Mouse (Mus musculus): ENCODE results near the gene Tex21. TPM values are rescaled to one million over a fixed set of nuclear protein-coding genes. Genes with fewer than 3 reads are reported as not detected.
A peak's percentile ranks its signal among the peaks of the same experiment; 100 is the strongest.

The Tex21 gene
- polyA plus RNA-seq, 1 experiment: not detected

GRCm38 (mm10) chr12:76200326-76200725, 46.2 kb downstream of the Tex21 start:
- no peak overlapping the region for H3K27ac ChIP-seq (ENCODE audit: insufficient read depth, low read depth, low read length)
- no peak overlapping the region for H3K4me3 ChIP-seq (ENCODE audit: low read depth, low read length)
- peaks cover 7% of the 10 kb centered on the region; the same call in 1 of the 2 replicates for H3K4me1 ChIP-seq (ENCODE audit: control insufficient read depth, insufficient read depth, insufficient read length, low read length)
- no peaks in the 10 kb centered on the region for H3K27me3 ChIP-seq (ENCODE audit: control insufficient read depth, insufficient read depth, low read length)
- H3K36me3 ChIP-seq (ENCODE audit: control insufficient read depth, insufficient read depth, low read length): no peaks in the 10 kb centered on the region
- 75% methylated on average over 4 of the region's 4 CpGs for WGBS
- no peak for TF ChIP-seq POLR2A (IDR thresholded peaks at IDR 0.05; ENCODE audit: low read depth, low read length)
- no peak for TF ChIP-seq CTCF (IDR thresholded peaks at IDR 0.05; ENCODE audit: extremely low read depth, insufficient read length, insufficient replicate concordance, low read depth, low read length)

GRCm38 (mm10) chr12:76197071-76197470, 49.5 kb downstream of the Tex21 start:
- Histone ChIP-seq H3K4me1 (ENCODE audit: control insufficient read depth, insufficient read depth, insufficient read length, low read length) (peaks cover 7% of the 10 kb centered on the region; the same call in 1 of the 2 replicates), H3K36me3 (ENCODE audit: control insufficient read depth, insufficient read depth, low read length) (no peaks in the 10 kb centered on the region), H3K27ac (ENCODE audit: insufficient read depth, low read depth, low read length) (no peak overlapping the region), H3K4me3 (ENCODE audit: low read depth, low read length) (no peak overlapping the region), H3K27me3 (ENCODE audit: control insufficient read depth, insufficient read depth, low read length) (no peaks in the 10 kb centered on the region)
- TF ChIP-seq CTCF (IDR thresholded peaks at IDR 0.05; ENCODE audit: extremely low read depth, insufficient read length, insufficient replicate concordance, low read depth, low read length) (no peak), POLR2A (IDR thresholded peaks at IDR 0.05; ENCODE audit: low read depth, low read length) (no peak)
- 31% methylated on average over 8 of the region's 8 CpGs for WGBS

- no peaks in the 10 kb centered on the region for H3K27me3 ChIP-seq (ENCODE audit: control insufficient read depth, insufficient read depth, low read length)
- no peaks in the 10 kb centered on the region for H3K36me3 ChIP-seq (ENCODE audit: control insufficient read depth, insufficient read depth, low read length)
- H3K4me3 ChIP-seq (ENCODE audit: low read depth, low read length): no peak overlapping the region
- 7% methylated on average over 6 of the region's 6 CpGs for WGBS
- TF ChIP-seq CTCF (IDR thresholded peaks at IDR 0.05; ENCODE audit: extremely low read depth, insufficient read length, insufficient replicate concordance, low read depth, low read length): peak; percentile 39; the same call in 1 of the 2 replicates
- no peak for TF ChIP-seq POLR2A (IDR thresholded peaks at IDR 0.05; ENCODE audit: low read depth, low read length)
- H3K4me1 ChIP-seq (ENCODE audit: control insufficient read depth, insufficient read depth, insufficient read length, low read length): peaks cover 7% of the 10 kb centered on the region; the same call in 1 of the 2 replicates
- H3K27ac ChIP-seq (ENCODE audit: insufficient read depth, low read depth, low read length): no peak overlapping the region
Observed at GRCm38 (mm10) chr12:76196709-76197054, 49.9 kb downstream of the Tex21 start.

GRCm38 (mm10) chr12:76195912-76196708, 50.4 kb downstream of the Tex21 start:
- H3K27ac ChIP-seq (ENCODE audit: insufficient read depth, low read depth, low read length): peak overlapping the region; percentile 55
- H3K4me1 ChIP-seq (ENCODE audit: control insufficient read depth, insufficient read depth, insufficient read length, low read length): peaks cover 7% of the 10 kb centered on the region; the same call in 1 of the 2 replicates
- under 1% methylated on average over 22 of the region's 22 CpGs for WGBS
- no peaks in the 10 kb centered on the region for H3K36me3 ChIP-seq (ENCODE audit: control insufficient read depth, insufficient read depth, low read length)
- no peaks in the 10 kb centered on the region for H3K27me3 ChIP-seq (ENCODE audit: control insufficient read depth, insufficient read depth, low read length)
- H3K4me3 ChIP-seq (ENCODE audit: low read depth, low read length): peak overlapping the region; percentile 50
- TF ChIP-seq POLR2A (IDR thresholded peaks at IDR 0.05; ENCODE audit: low read depth, low read length) (0 out of 2 replicates have a peak, but pooled peaks have one; percentile 9), CTCF (IDR thresholded peaks at IDR 0.05; ENCODE audit: extremely low read depth, insufficient read length, insufficient replicate concordance, low read depth, low read length) (no peak; the same call in 1 of the 2 replicates)

- Histone ChIP-seq H3K27me3 (ENCODE audit: control insufficient read depth, insufficient read depth, low read length) (no peaks in the 10 kb centered on the region), H3K36me3 (ENCODE audit: control insufficient read depth, insufficient read depth, low read length) (no peaks in the 10 kb centered on the region), H3K4me3 (ENCODE audit: low read depth, low read length) (no peak overlapping the region), H3K27ac (ENCODE audit: insufficient read depth, low read depth, low read length) (no peak overlapping the region), H3K4me1 (ENCODE audit: control insufficient read depth, insufficient read depth, insufficient read length, low read length) (peaks cover 7% of the 10 kb centered on the region; the same call in 1 of the 2 replicates)
- 28% methylated on average over 3 of the region's 3 CpGs for WGBS
- TF ChIP-seq CTCF (IDR thresholded peaks at IDR 0.05; ENCODE audit: extremely low read depth, insufficient read length, insufficient replicate concordance, low read depth, low read length) (no peak), POLR2A (IDR thresholded peaks at IDR 0.05; ENCODE audit: low read depth, low read length) (no peak)
Observed at GRCm38 (mm10) chr12:76194526-76194925, 52.0 kb downstream of the Tex21 start.

- TF ChIP-seq POLR2A (IDR thresholded peaks at IDR 0.05; ENCODE audit: low read depth, low read length): no peak
- TF ChIP-seq CTCF (IDR thresholded peaks at IDR 0.05; ENCODE audit: extremely low read depth, insufficient read length, insufficient replicate concordance, low read depth, low read length): peak; percentile 35; the same call in 1 of the 2 replicates
Observed at GRCm38 (mm10) chr12:76190940-76191339, 55.6 kb downstream of the Tex21 start.

GRCm38 (mm10) chr12:76187849-76188248, 58.7 kb downstream of the Tex21 start:
- no peak overlapping the region for H3K27ac ChIP-seq (ENCODE audit: insufficient read depth, low read depth, low read length)
- TF ChIP-seq CTCF (IDR thresholded peaks at IDR 0.05; ENCODE audit: extremely low read depth, insufficient read length, insufficient replicate concordance, low read depth, low read length) (peak; percentile 37; the same call in 1 of the 2 replicates), POLR2A (IDR thresholded peaks at IDR 0.05; ENCODE audit: low read depth, low read length) (no peak)
- WGBS: 35% methylated on average over 8 of the region's 8 CpGs
- no peaks in the 10 kb centered on the region for H3K4me1 ChIP-seq (ENCODE audit: control insufficient read depth, insufficient read depth, insufficient read length, low read length)
- H3K36me3 ChIP-seq (ENCODE audit: control insufficient read depth, insufficient read depth, low read length): no peaks in the 10 kb centered on the region
- H3K27me3 ChIP-seq (ENCODE audit: control insufficient read depth, insufficient read depth, low read length): no peaks in the 10 kb centered on the region
- no peak overlapping the region for H3K4me3 ChIP-seq (ENCODE audit: low read depth, low read length)

More at GRCm38 (mm10) chr12:76190940-76191339, 55.6 kb downstream of the Tex21 start:
- WGBS: 28% methylated on average over 11 of the region's 11 CpGs
- Histone ChIP-seq H3K27ac (ENCODE audit: insufficient read depth, low read depth, low read length) (no peak overlapping the region), H3K4me1 (ENCODE audit: control insufficient read depth, insufficient read depth, insufficient read length, low read length) (peaks cover 2% of the 10 kb centered on the region; the same call in 1 of the 2 replicates), H3K36me3 (ENCODE audit: control insufficient read depth, insufficient read depth, low read length) (no peaks in the 10 kb centered on the region), H3K4me3 (ENCODE audit: low read depth, low read length) (no peak overlapping the region), H3K27me3 (ENCODE audit: control insufficient read depth, insufficient read depth, low read length) (no peaks in the 10 kb centered on the region)
